Mouse (Mus musculus) small intestine, adult 2 months (tissue): ENCODE measurements around the gene Stk26.

ENCODE experiments used
- CTCF ChIP-seq: fragments of 200-500 bp; IDR thresholded peaks from 2 replicates; pipeline ENCODE4 v1.5.1; 2012; ENCODE audit warnings: low read depth, mild to moderate bottlenecking, control low read depth, inconsistent platforms, low read length, moderate library complexity, mixed read lengths; ENCODE audit not compliant: insufficient replicate concordance, insufficient read length; ENCODE audit errors: extremely low read depth
- POLR2A ChIP-seq: fragments of 200-500 bp; IDR thresholded peaks from 2 replicates; pipeline ENCODE4 v1.6.1; 2012; ENCODE audit warnings: low read depth, mild to moderate bottlenecking, control low read depth, inconsistent platforms, low read length, moderate library complexity

DNA sequence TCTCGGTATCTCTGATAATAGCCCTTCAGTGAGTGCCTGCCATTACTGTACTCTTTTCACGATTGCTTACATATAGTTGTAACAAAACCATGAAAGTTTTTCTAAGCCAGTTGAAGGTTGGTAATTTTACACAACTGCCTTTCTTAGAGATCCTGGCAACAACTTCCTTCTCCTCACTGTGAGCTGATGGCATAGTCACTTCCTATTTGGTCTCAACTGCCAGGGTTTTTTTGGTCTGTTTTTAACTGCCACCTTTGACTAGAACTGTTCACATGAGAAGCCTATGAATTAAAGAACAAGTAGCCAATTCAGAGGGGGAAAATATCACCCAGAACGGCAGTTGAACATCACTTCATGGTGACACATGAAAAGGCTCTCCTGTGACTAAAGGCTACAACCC lies 5.3 kb upstream of the Stk26 start:
- no peak for TF ChIP-seq CTCF
- no peak for TF ChIP-seq POLR2A
